Mouse (Mus musculus) adrenal gland (tissue): ENCODE measurements at regions not wholly inside any gene's neighbourhood (a gene's known extent, or its start where the extent isn't known, plus 50 kb on each side); places are given as distances from the start of the nearest gene placed in this dataset.

Experiments used
- intact Hi-C: fragments of 180-260 bp; cut with DNase I; formaldehyde crosslinking; loops from one replicate; pipeline ENCODE4 v1.15.1; 2025

DNA sequence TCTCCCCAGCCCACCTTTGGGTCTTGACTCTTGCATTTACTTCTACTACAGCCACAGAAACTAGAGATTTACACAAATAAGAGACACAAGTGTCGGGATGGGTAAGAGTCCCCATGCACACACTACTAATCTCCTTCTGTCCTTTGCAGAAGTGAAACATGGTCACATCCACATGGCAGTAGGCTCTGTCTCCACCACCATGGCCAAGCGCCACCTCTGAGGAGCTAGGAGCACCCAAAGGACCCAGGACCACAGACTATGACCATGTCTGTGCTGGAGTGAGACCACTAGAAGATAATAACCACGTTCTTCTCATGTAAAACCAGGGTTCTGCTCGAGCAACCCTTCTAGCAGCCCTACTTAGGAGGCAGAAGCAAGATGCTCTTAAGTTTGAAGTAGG, 81.1 kb upstream of the Arid1b start:
- intact Hi-C loops = no loop called here

DNA sequence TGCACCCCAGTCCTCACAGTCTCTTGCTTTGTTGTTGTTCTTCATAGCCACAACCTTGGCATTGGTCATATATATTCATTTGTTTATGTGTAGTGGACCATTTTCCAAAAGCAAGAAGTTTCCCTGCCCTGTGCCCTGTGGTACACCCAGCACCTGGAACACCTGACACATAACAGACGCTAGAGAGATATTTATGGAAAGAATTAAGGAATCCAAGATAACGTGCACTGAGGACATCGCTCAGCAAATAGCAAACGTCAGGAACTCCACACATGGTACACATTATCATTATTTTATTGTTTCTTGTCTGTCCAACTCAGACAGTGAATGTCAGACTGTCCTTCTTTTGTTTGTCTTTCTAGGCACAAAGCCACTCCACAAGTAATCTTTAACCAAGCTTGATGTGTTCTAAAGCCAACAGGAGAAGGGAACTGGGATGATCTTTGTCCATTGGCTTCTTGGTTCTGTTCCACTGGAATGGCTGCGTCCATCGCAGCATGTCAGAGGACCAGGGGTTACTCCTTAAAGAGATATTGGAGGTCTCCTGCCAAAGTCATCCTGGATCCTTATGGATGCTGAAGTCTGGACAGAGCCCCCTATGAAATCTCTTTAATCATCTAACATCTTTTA, 74.2 kb upstream of the Arid1b start:
- intact Hi-C loops = no loop called here

DNA sequence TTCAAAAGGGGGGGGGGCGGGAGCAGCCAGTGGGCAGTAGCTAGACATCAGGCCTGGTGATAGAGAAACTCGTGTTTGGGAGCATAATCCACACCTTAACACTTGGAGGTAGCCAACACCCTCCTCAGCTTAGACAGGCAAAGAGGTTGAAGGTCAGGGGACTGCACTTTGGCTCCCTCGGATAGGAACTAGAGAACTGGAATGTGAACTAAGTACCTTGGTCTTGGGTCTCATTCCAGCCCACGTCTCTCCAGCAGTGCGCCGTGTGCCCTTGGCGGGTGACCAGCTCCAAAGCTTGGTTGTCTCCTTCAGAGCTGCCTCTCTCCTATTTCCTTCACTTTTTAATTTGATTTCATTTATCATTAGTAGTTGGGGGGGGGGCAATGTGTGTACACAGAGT, 73.0 kb upstream of the Arid1b start:
- intact Hi-C loops = no loop called here

DNA sequence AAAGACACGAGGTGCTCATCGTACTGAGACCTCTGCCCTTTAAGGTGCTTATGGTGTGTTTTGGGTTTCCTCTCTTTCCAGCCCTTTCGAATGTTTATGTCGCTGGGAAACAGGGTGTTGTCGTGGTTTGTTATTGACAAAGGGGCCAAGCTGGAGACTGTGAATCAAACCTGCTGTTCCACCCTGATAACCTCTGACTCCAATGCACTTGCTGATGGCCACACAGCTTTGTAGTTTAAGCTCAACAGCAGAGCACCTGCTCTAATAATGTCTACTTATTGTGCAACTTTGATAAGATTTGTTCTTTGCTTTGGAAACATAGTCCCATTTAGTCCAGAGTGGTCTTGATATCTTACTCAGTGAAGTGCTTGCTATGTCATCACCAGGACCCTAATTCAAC, 65.5 kb upstream of the Arid1b start:
- intact Hi-C loops = no loop called here

DNA sequence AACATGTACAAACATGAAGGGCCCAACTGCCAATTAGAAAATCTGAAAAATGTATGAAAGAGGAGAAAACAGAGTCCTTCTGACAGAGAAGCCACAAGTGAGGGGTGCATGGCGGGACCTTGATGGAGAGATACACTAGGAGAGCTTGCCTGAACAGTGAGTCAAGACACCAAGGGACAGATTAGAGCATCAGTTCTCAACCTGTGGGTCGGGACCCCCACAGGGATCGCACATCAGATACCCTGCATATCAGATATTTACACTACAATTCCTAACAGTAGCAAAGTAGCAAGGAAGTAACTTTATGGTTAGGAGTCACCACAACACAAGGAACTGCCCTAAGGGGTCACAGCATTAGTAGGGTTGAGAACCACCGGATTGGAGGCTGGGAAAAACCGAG, 58.9 kb upstream of the Arid1b start:
- intact Hi-C loops = no loop called here

DNA sequence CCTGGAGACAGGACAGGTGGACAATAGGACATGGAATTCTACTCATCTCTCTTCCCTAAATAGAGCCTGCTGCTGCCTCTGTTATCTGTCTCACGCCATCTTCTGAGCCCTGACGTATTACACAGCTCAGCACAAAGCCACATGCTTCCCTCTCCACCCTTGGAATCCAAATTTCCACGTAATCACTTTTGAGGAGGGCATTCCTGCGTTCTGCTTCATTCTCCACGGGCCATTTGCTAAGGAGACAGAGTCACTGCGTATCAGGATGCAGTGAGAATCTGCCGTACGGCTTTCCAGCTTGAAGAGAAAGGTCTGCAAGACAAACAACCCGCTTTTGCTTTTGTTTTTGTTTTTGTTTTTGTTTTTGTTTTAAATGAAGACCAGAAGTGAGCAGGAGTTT, 53.5 kb upstream of the Arid1b start:
- intact Hi-C loops = no loop called here

DNA sequence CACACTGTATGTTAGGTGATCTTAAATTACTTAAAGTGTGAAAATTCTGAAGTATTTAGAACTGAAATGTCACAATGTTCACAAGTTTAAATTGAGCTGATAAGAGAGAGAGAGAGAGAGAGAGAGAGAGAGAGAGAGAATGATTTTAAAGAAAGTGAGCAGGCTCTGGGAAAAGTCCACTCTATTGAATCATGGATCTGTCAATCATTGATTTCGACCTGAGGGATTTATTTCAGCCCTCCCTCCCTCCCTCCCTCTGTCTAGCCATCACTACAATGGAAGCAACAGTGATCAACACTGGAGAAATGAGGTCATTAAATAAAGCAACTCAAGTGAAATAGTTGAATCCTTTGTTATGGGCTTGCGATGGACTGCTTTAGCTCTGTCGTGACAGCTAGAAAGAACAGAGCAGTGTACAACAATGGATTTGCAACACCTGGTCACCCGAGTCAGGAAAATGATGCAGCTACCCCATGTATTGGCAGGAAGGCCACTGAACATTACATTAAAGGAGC, 52.8 kb upstream of the Arid1b start:
- intact Hi-C loops = no loop called here

DNA sequence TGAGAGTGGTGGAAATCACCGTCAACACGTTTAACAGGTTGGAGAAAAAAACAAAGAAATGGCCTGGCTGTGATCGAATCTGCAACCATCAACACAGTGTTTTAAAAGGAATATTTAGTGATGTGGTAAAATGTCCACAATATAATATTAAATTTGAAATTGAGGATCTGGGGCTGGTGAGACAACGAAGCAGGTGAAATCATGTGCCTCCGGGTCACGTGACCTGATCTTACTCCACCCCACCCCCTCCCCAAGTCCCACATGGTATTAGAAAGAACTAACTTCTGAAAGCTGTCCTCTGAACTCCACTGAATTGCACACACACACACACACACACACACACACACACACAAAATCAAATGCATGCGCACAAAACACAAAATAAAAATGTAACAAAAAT, 51.3 kb upstream of the Arid1b start:
- intact Hi-C loops = no loop called here
